12 mouse cellular contexts compared by ENCODE assay signal in the genomic region with DNA sequence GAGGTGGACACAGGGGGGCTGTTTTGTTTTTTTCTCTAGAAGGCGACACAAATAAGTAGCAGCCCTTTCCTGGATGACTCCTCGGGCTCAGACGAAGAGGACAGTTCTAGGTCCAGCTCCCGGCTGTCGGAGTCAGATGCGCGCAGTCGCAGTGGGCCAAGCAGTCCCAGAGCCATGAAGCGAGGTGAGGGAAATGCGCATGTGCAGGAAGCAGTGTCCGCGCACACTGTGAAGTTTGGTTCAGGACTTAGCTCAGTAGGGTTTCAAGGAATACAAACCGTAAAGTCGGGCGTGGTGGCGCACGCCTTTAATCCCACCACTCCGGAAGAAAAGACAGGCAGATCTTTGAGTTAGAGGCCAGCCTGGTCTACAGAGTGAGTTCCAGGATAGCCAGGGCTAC. TPM values are rescaled to one million over a fixed set of nuclear protein-coding genes. Genes with fewer than 3 reads are reported as not detected.
DNase-seq lines count a peak whose midpoint lies in the region; ATAC-seq and TF ChIP-seq lines count a peak whose summit lies in the region.
"Had no signal": no experiment of that assay in that cellular context is flagged by ENCODE, and none has a peak within 500 bp of the region (broad histone marks: within the 10 kb centered on the region; RNA-seq: fewer than 3 reads in every experiment).

No protein-coding gene starts in this region.

- no peaks in the 10 kb centered on the region for H3K27me3 ChIP-seq in heart, embryonic 11.5 days (ENCODE audit: control insufficient read depth, insufficient read depth, low read length)
- no peaks in the 10 kb centered on the region for H3K27me3 ChIP-seq in testis, adult 2 months (ENCODE audit: control insufficient read depth, insufficient read depth, low read length)
- H3K27me3 ChIP-seq in hindbrain, embryonic 14.5 days (ENCODE audit: control insufficient read depth, insufficient read depth, low read length), result no peaks in the 10 kb centered on the region

- H3K27ac ChIP-seq in heart, embryonic 11.5 days (ENCODE audit: low read depth, low read length), result no peak overlapping the region
- H3K27ac ChIP-seq in testis, adult 2 months (ENCODE audit: control insufficient read depth, insufficient read depth, low read depth, low read length), result no peak overlapping the region
- H3K27ac ChIP-seq in hindbrain, embryonic 14.5 days, result no peak overlapping the region
- H3K27ac ChIP-seq: liver, embryonic 14.5 days had no signal

- 79% methylated on average over 18 of the region's 18 CpGs for WGBS in heart, embryonic 11.5 days (ENCODE audit: insufficient replicate concordance)
- 75% methylated on average over 18 of the region's 18 CpGs for WGBS in hindbrain, embryonic 14.5 days

- TF ChIP-seq CTCF in testis, adult 2 months (IDR thresholded peaks at IDR 0.05; ENCODE audit: control insufficient read depth, insufficient read depth, insufficient replicate concordance, low read depth, low read length), result no peak

- no peaks in the 10 kb centered on the region for H3K4me1 ChIP-seq in heart, embryonic 11.5 days (ENCODE audit: control insufficient read depth, insufficient read depth, low read length)
- 0 out of 2 replicates have a peak, but pooled peaks cover 3% of the 10 kb centered on the region for H3K4me1 ChIP-seq in testis, adult 2 months (ENCODE audit: control insufficient read depth, insufficient read depth, low read length)
- no peaks in the 10 kb centered on the region for H3K4me1 ChIP-seq in hindbrain, embryonic 14.5 days (replicated peaks; ENCODE audit: control insufficient read depth, insufficient read depth, low read length)

- no peaks in the 10 kb centered on the region for H3K36me3 ChIP-seq in heart, embryonic 11.5 days (ENCODE audit: control insufficient read depth, insufficient read depth, low read length)
- H3K36me3 ChIP-seq in testis, adult 2 months (ENCODE audit: control insufficient read depth, insufficient read depth, low read length), result no peaks in the 10 kb centered on the region
- no peaks in the 10 kb centered on the region for H3K36me3 ChIP-seq in hindbrain, embryonic 14.5 days (replicated peaks; ENCODE audit: control insufficient read depth, insufficient read depth)

- DNase-seq in heart, postnatal 25 days (ENCODE audit: low spot score), result no peak
- no peak for DNase-seq in testis, postnatal 10 days (ENCODE audit: low spot score)
- no peak for DNase-seq in hindbrain, embryonic 14.5 days (ENCODE audit: low spot score)
- no peak for DNase-seq in urinary bladder, postnatal 10 days (ENCODE audit: low spot score)
- no peak for DNase-seq in lung, postnatal 10 days
- no peak for DNase-seq in lung, postnatal 4 days
- DNase-seq: cerebellum, adult 2 months had no signal

- H3K9ac ChIP-seq in heart, embryonic 11.5 days (ENCODE audit: low read depth, low read length), result no peak overlapping the region
- no peak overlapping the region for H3K9ac ChIP-seq in hindbrain, embryonic 14.5 days
- H3K9ac ChIP-seq: liver, embryonic 14.5 days had no signal

- intact Hi-C loops in heart, postnatal 25 days (cut with DNase I), result no loop called here

- TF ChIP-seq POLR2A in testis, adult 2 months (IDR thresholded peaks at IDR 0.05; ENCODE audit: control insufficient read depth, low read depth, low read length), result no peak

- H3K4me3 ChIP-seq in heart, embryonic 11.5 days (ENCODE audit: low read depth, low read length), result no peak overlapping the region
- peak overlapping the region; percentile 15 for H3K4me3 ChIP-seq in testis, adult 2 months (ENCODE audit: control insufficient read depth, low read depth, low read length)
- no peak overlapping the region for H3K4me3 ChIP-seq in hindbrain, embryonic 14.5 days (replicated peaks; ENCODE audit: low read length)

- H3K9me3 ChIP-seq in heart, embryonic 11.5 days (replicated peaks; ENCODE audit: control insufficient read depth, low read length), result no peaks in the 10 kb centered on the region
- no peaks in the 10 kb centered on the region for H3K9me3 ChIP-seq in hindbrain, embryonic 14.5 days (ENCODE audit: control insufficient read depth, low read length)

- H3K4me2 ChIP-seq in heart, embryonic 11.5 days, result peak overlapping the region; percentile 22; the same call in 1 of the 2 replicates
- peak overlapping the region; percentile 17; the same call in 1 of the 2 replicates for H3K4me2 ChIP-seq in hindbrain, embryonic 14.5 days (replicated peaks)

- no peak for ATAC-seq in heart, embryonic 11.5 days (replicated peaks; ENCODE audit: insufficient number of reproducible peaks, low FRiP score, low TSS enrichment)
- ATAC-seq in hindbrain, embryonic 14.5 days (ENCODE audit: low FRiP score), result no peak
- ATAC-seq: intestine, embryonic 16.5 days had no signal

RNA-seq across cellular contexts. Expression of a gene that starts 54.7 kb away (rescaled TPM):
- 11.9 and 12.8 TPM in 2 replicates for polyA plus RNA-seq in heart, embryonic 11.5 days (2014; fragmentation: Nextera tagmentation; extraction: Ambion mirVana)
- 1 to 10 TPM; 2.8 to 3.0 TPM for total RNA-seq in heart, postnatal 25 days (2021)
- 15.8 and 21.6 TPM in 2 replicates for polyA plus RNA-seq in testis, adult 2 months (2012; rRNA removed)
- 33.4 and 34.8 TPM in 2 replicates for polyA plus RNA-seq in hindbrain, embryonic 14.5 days (2014; fragmentation: Nextera tagmentation; extraction: Ambion mirVana)

RNA-seq across cellular contexts. Expression of a gene that starts 59.9 kb away (rescaled TPM):
- polyA plus RNA-seq in heart, embryonic 11.5 days (2014; fragmentation: Nextera tagmentation; extraction: Ambion mirVana), result 3.2 and 4.2 TPM in 2 replicates
- total RNA-seq in heart, postnatal 25 days (2021), result 1 to 10 TPM; 2.1 TPM
- polyA plus RNA-seq in testis, adult 2 months (2012; rRNA removed), result 26.5 and 28.5 TPM in 2 replicates
- polyA plus RNA-seq in hindbrain, embryonic 14.5 days (2014; fragmentation: Nextera tagmentation; extraction: Ambion mirVana), result 2.5 and 2.6 TPM in 2 replicates
- total RNA-seq: monocyte, adult 5-6 weeks had no signal
